Mouse (Mus musculus): ENCODE data around the gene Ubtd2.

GRCm38 (mm10) chr11:32455507-32456141, 454 bp downstream of the Ubtd2 start:
- no peak for TF ChIP-seq CTCF (IDR thresholded peaks at IDR 0.05; ENCODE audit: extremely low read depth, insufficient read length, insufficient replicate concordance, low read depth, low read length)
- no peak for TF ChIP-seq POLR2A (IDR thresholded peaks at IDR 0.05; ENCODE audit: low read depth, low read length)

All from small intestine, adult 2 months (tissue).